Mouse (Mus musculus) MEL (cell line): ENCODE measurements at regions not wholly inside any gene's neighbourhood (a gene's known extent, or its start where the extent isn't known, plus 50 kb on each side); places are given as distances from the start of the nearest gene placed in this dataset.

ENCODE experiments used
- DNase-seq: peaks from one replicate; pipeline ENCODE4 v3.0.0; 2011; ENCODE audit warnings: low read depth, low spot score
- H3K27ac ChIP-seq: 2 replicates; pipeline ENCODE4 v1.5.1; 2012; ENCODE audit warnings: low read depth, mild to moderate bottlenecking, control low read depth, low read length, moderate library complexity; ENCODE audit not compliant: control insufficient read depth
- H3K27me3 ChIP-seq, 2 experiments: fragments of 150-350 bp in 1 of 2; sonication (generic) in 1 of 2; 2 replicates each; pipeline ENCODE4 v1.6.1; 2012; ENCODE audit warnings: low read length in 2 of 2, mild to moderate bottlenecking in 2 of 2, improper control_type of control experiment in 1 of 2, moderate library complexity in 1 of 2; ENCODE audit not compliant: insufficient read depth in 2 of 2, control insufficient read depth in 1 of 2
- H3K36me3 ChIP-seq, 2 experiments: 2 replicates each; pipeline ENCODE4 v1.6.1; 2012 to 2014; ENCODE audit warnings: low read length in 2 of 2, improper control_type of control experiment in 1 of 2, inconsistent platforms in 1 of 2, mild to moderate bottlenecking in 1 of 2; ENCODE audit not compliant: insufficient read depth in 2 of 2, control insufficient read depth in 1 of 2
- H3K4me1 ChIP-seq, 2 experiments: fragments of 150-350 bp in 1 of 2; sonication (generic) in 1 of 2; 2 replicates each; pipeline ENCODE4 v1.6.1; 2012; ENCODE audit warnings: low read length in 2 of 2, improper control_type of control experiment in 1 of 2, mild to moderate bottlenecking in 1 of 2; ENCODE audit not compliant: insufficient read depth in 2 of 2, control insufficient read depth in 1 of 2
- H3K4me3 ChIP-seq, 2 experiments: fragments of 150-350 bp in 1 of 2; sonication (generic) in 1 of 2; 2 replicates each; pipeline ENCODE4 v1.5.1; 2012; ENCODE audit warnings: low read depth in 2 of 2, low read length in 2 of 2, mild to moderate bottlenecking in 2 of 2, moderate library complexity in 2 of 2, control low read depth in 1 of 2, improper control_type of control experiment in 1 of 2; ENCODE audit not compliant: control insufficient read depth in 1 of 2, insufficient read depth in 1 of 2
- H3K79me2 ChIP-seq: 2 replicates; pipeline ENCODE4 v1.6.1; 2012; ENCODE audit warnings: mild to moderate bottlenecking, low read length, moderate library complexity; ENCODE audit not compliant: control insufficient read depth, poor library complexity, insufficient read depth
- H3K9ac ChIP-seq: 2 replicates; pipeline ENCODE4 v1.6.1; 2012; ENCODE audit warnings: low read depth, mild to moderate bottlenecking, control low read depth, low read length, moderate library complexity; ENCODE audit not compliant: control insufficient read depth, poor library complexity, severe bottlenecking
- H3K9me3 ChIP-seq: fragments of 150-350 bp; sonication (generic); replicated peaks from 2 replicates; pipeline ENCODE4 v1.6.1; 2012; ENCODE audit warnings: mild to moderate bottlenecking, low read length, improper control_type of control experiment, moderate library complexity; ENCODE audit not compliant: insufficient read depth
- CHD2 ChIP-seq: IDR thresholded peaks from 2 replicates; pipeline ENCODE4 v1.6.1; 2011; ENCODE audit warnings: low read length, improper control_type of control experiment
- EP300 ChIP-seq, 2 experiments: IDR thresholded peaks; 2 replicates each; pipeline ENCODE4 v1.6.1; 2011; ENCODE audit warnings: improper control_type of control experiment in 2 of 2, low read length in 2 of 2, low read depth in 1 of 2, mild to moderate bottlenecking in 1 of 2
- GABPA ChIP-seq: IDR thresholded peaks from 2 replicates; pipeline ENCODE4 v1.6.1; 2012; ENCODE audit warnings: low read depth, mild to moderate bottlenecking, inconsistent platforms, low read length, improper control_type of control experiment, moderate library complexity
- KAT2A ChIP-seq: conservative IDR thresholded peaks from 2 replicates; pipeline ENCODE4 v1.6.1; 2012; ENCODE audit warnings: low read depth, low read length, improper control_type of control experiment, inconsistent platforms
- MAZ ChIP-seq: IDR thresholded peaks from 2 replicates; pipeline ENCODE4 v1.6.1; 2012; ENCODE audit warnings: low read depth, mild to moderate bottlenecking, inconsistent platforms, low read length, improper control_type of control experiment
- MYB ChIP-seq: IDR thresholded peaks from 2 replicates; pipeline ENCODE4 v1.6.1; 2011; ENCODE audit warnings: mild to moderate bottlenecking, low read depth, low read length, improper control_type of control experiment
- POLR2A ChIP-seq, 2 experiments: IDR thresholded peaks; 2 replicates each; pipeline ENCODE4 v1.6.1; 2011 to 2012; ENCODE audit warnings: low read length in 2 of 2, mild to moderate bottlenecking in 2 of 2, control low read depth in 1 of 2, improper control_type of control experiment in 1 of 2, low read depth in 1 of 2, moderate library complexity in 1 of 2; ENCODE audit not compliant: control insufficient read depth in 1 of 2, insufficient read depth in 1 of 2, poor library complexity in 1 of 2
- POLR2AphosphoS5 ChIP-seq: IDR thresholded peaks from 2 replicates; pipeline ENCODE4 v1.6.1; 2012; ENCODE audit warnings: low read depth, borderline replicate concordance, mild to moderate bottlenecking, inconsistent platforms, low read length, moderate library complexity, mixed read lengths
- SIN3A ChIP-seq: IDR thresholded peaks from 2 replicates; pipeline ENCODE4 v1.6.1; 2012; ENCODE audit warnings: low read length, improper control_type of control experiment, inconsistent platforms
- TAL1 ChIP-seq: IDR thresholded peaks from 2 replicates; pipeline ENCODE4 v1.6.1; 2012; ENCODE audit warnings: mild to moderate bottlenecking, inconsistent platforms, low read length, moderate library complexity, mixed read lengths
- TBP ChIP-seq: IDR thresholded peaks from 2 replicates; pipeline ENCODE4 v1.8.0; 2011; ENCODE audit warnings: low read depth, low read length, improper control_type of control experiment
- USF2 ChIP-seq, 2 experiments: IDR thresholded peaks; 2 replicates each; pipeline ENCODE4 v1.6.1; 2011 to 2012; ENCODE audit warnings: improper control_type of control experiment in 2 of 2, low read length in 2 of 2, borderline replicate concordance in 1 of 2, inconsistent platforms in 1 of 2, low read depth in 1 of 2, mild to moderate bottlenecking in 1 of 2; ENCODE audit not compliant: insufficient read depth in 1 of 2
- ZC3H11A ChIP-seq: IDR thresholded peaks from 2 replicates; pipeline ENCODE4 v1.6.1; 2012; ENCODE audit warnings: low read depth, mild to moderate bottlenecking, inconsistent platforms, low read length, improper control_type of control experiment
- ZKSCAN1 ChIP-seq: IDR thresholded peaks from 2 replicates; pipeline ENCODE4 v1.6.1; 2012; ENCODE audit warnings: low read depth, mild to moderate bottlenecking, inconsistent platforms, low read length, improper control_type of control experiment, moderate library complexity
- ZMIZ1 ChIP-seq: IDR thresholded peaks from 2 replicates; pipeline ENCODE4 v1.6.1; 2012; ENCODE audit warnings: low read depth, mild to moderate bottlenecking, inconsistent platforms, low read length, improper control_type of control experiment, moderate library complexity

DNA sequence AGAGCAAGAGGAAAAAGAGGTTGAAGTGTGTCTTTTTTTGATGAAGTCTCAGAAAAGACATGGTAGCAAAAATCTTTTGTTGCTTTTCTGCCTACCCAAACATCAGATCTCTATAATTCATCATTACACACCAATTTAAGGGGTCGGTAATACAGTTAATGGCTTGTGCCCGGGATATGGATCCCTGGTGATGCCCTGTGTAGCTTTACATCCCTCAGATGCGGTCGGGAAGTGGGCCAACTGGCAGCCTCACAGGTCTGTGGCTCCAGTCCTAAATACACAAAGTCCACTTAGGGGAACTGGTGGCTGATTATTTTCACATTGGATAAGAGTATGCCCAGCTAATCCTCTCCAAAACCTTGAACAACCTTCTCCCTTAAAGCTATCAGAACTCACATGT is 258.4 kb upstream of the Apob start:
- H3K36me3 ChIP-seq: no peaks in the 10 kb centered on the region
- no peak for DNase-seq
- H3K9me3 ChIP-seq: no peaks in the 10 kb centered on the region
- H3K4me1 ChIP-seq: no peaks in the 10 kb centered on the region
- H3K27ac ChIP-seq: no peak overlapping the region
- no peak overlapping the region for H3K4me3 ChIP-seq
- no peaks in the 10 kb centered on the region for H3K79me2 ChIP-seq
- no peaks in the 10 kb centered on the region for H3K27me3 ChIP-seq
- TF ChIP-seq CHD2: no peak
- TF ChIP-seq GABPA: no peak
- TF ChIP-seq USF2 (IDR thresholded peaks at IDR 0.05; ENCODE audit: borderline replicate concordance in 1 of 2, insufficient read depth in 1 of 2, low read depth in 1 of 2, low read length in 2 of 2): no peak
- no peak for TF ChIP-seq POLR2AphosphoS5
- no peak overlapping the region for H3K9ac ChIP-seq

DNA sequence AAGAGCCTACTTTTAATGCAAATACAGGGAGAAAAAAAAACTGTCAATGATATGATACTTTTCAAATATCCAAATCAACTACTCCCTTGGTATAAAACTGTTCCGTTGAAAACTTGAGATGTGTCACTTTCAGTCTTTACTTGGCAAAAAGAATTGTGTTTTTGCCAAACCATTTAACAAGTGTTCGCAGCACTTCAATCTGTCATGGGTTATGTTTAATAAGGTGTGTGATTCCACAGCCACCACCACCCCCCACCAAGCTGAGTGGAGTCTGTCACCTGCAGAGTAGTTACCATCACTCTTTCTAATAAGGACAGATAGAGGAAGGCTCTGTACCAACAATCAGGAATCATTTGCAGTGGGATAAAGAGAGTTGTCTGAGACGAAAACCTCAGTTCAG is 252.5 kb upstream of the Apob start:
- TF ChIP-seq EP300 (IDR thresholded peaks at IDR 0.05; ENCODE audit: low read depth in 1 of 2, low read length in 2 of 2): no peak
- TF ChIP-seq POLR2A (IDR thresholded peaks at IDR 0.05; ENCODE audit: control insufficient read depth in 1 of 2, insufficient read depth in 1 of 2, low read depth in 1 of 2, low read length in 2 of 2, poor library complexity in 1 of 2): no peak
- no peak for TF ChIP-seq MAZ
- TF ChIP-seq MYB: no peak
- TF ChIP-seq TBP: no peak
- no peak for TF ChIP-seq ZKSCAN1
- TF ChIP-seq ZMIZ1: no peak
- TF ChIP-seq SIN3A: no peak
- TF ChIP-seq ZC3H11A: no peak
- TF ChIP-seq TAL1: no peak
- TF ChIP-seq USF2 (IDR thresholded peaks at IDR 0.05; ENCODE audit: borderline replicate concordance in 1 of 2, insufficient read depth in 1 of 2, low read depth in 1 of 2, low read length in 2 of 2): no peak
- no peak for TF ChIP-seq KAT2A
- TF ChIP-seq, all 39 proteins: peak for 0
- no peaks in the 10 kb centered on the region for H3K27me3 ChIP-seq
- no peaks in the 10 kb centered on the region for H3K36me3 ChIP-seq
- no peaks in the 10 kb centered on the region for H3K4me1 ChIP-seq
- no peak overlapping the region for H3K27ac ChIP-seq
- H3K9me3 ChIP-seq: no peaks in the 10 kb centered on the region
- H3K9ac ChIP-seq: no peak overlapping the region
- no peak overlapping the region for H3K4me3 ChIP-seq
- no peaks in the 10 kb centered on the region for H3K79me2 ChIP-seq
- no peak for DNase-seq

DNA sequence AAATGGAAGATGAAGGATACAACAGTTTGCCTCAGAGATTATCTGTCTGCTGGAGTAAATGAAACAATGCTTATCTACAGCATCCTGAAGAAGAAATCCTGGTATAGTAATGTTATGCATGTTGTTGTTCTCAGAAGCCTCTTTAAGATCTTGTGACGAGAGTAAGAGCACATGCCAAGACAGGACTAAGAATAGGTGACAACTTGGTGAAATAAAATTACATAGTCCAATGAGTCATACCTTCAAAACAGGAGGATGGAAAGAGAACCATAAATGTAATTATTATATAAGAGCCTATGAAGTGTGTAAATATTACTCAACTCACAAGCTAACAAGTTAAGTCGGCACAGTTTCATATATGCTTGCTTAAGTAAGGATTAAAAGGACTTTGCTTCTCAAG is 239.4 kb upstream of the Apob start:
- H3K4me1 ChIP-seq: no peaks in the 10 kb centered on the region
- no peak overlapping the region for H3K27ac ChIP-seq
- no peak for TF ChIP-seq ZKSCAN1
- H3K4me3 ChIP-seq: no peak overlapping the region
- H3K36me3 ChIP-seq: no peaks in the 10 kb centered on the region
- no peak overlapping the region for H3K9ac ChIP-seq
- no peaks in the 10 kb centered on the region for H3K79me2 ChIP-seq
- no peak for DNase-seq
- H3K27me3 ChIP-seq: no peaks in the 10 kb centered on the region; a peak in 1 of 4 replicates
- no peaks in the 10 kb centered on the region for H3K9me3 ChIP-seq
